Mouse (Mus musculus) megakaryocyte, embryonic 14.5 days (primary cell): ENCODE measurements around the gene Ckap2.

Experiments
- FLI1 ChIP-seq: IDR thresholded peaks from 2 replicates; pipeline ENCODE4 v1.6.1; 2012; ENCODE audit warnings: low read length, inconsistent platforms, mixed read lengths
- GATA1 ChIP-seq: IDR thresholded peaks from 3 replicates; pipeline ENCODE4 v1.6.1; 2012; ENCODE audit warnings: mixed read lengths, low read length, inconsistent platforms, borderline replicate concordance

- TF ChIP-seq GATA1 (no peak), FLI1 (no peak)
Observed at GRCm38 (mm10) chr8:22227061-22227877, 41.6 kb upstream of the Ckap2 start, which contains the start of gene Thsd1.
